Mouse (Mus musculus): ENCODE measurements around the gene Rictor. TPM values are rescaled to one million over a fixed set of nuclear protein-coding genes. Genes with fewer than 3 reads are reported as not detected.

Rictor gene
- polyA plus RNA-seq, 1 experiment, result 24.4 TPM

DNA sequence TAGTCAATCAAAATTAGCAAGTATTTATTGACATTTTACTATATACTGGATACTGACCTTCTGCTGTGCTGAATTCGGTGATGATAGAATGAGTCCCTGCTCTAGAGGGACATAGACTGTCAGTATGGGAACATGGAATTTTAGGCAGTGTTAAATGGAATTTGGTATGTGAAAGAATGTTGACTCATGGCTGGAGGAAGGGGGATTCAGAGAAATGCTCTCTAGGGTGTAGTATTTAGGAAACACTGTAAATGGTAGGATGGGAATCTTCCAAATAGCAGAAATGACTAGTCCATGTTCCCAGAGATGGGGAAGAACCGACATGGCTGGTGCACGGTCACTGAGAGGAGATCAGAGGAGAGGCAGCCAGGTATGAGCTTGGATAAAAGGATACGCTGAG, 13.6 kb downstream of the Rictor start:
- TF ChIP-seq POLR2A (IDR thresholded peaks at IDR 0.05; ENCODE audit: borderline replicate concordance, insufficient read depth, low read length) (no peak), CTCF (IDR thresholded peaks at IDR 0.05; ENCODE audit: borderline replicate concordance, insufficient read depth, low read depth, low read length) (no peak)
- Histone ChIP-seq H3K27me3 (ENCODE audit: control insufficient read depth, insufficient read depth, low read length) (no peaks in the 10 kb centered on the region), H3K4me1 (ENCODE audit: control insufficient read depth, insufficient read depth, low read length) (peaks cover 7% of the 10 kb centered on the region), H3K4me3 (replicated peaks; ENCODE audit: insufficient read depth, low read depth, low read length) (no peak overlapping the region), H3K27ac (ENCODE audit: insufficient read depth, low read length) (no peak overlapping the region)
- 57% methylated on average over 4 of the region's 4 CpGs for WGBS
- no peak for DNase-seq

DNA sequence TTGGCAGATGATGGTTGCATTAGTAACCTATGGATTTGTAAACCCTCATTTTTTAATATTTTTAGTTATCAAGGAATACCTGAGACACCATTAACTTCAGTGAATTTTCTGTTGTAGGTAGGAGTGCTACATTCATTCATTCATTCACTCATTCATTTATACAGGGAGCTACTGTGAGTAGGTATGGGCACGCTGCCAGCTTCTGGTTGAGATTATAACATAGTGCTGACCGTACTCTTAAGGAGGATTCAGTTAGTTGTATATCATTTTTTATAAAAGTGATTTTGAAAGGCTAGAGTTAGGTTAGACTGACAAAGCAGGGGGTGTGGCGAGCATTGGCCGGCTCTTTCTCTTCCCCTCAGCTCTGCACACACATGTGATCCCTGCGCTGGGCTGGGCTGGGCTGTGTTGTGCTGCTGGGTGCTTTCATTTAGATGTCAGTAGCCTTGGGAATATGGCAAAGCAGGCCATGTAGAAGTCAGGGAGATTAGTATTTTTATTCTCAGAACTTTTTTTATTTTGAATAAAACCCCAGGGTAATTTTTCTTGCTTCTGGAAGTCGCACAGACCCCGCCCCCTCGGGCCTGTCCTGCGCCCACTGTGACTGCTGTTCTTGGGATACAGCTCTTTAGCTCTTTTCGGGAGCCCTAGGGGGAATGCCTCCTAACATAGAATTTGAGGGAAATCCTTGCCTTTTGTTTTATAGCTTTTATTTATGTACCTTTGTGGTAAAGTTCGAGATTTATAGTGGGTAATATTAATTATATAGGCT, 14.4 kb downstream of the Rictor start:
- H3K27ac ChIP-seq (ENCODE audit: insufficient read depth, low read length), result no peak overlapping the region
- H3K27me3 ChIP-seq (ENCODE audit: control insufficient read depth, insufficient read depth, low read length), result no peaks in the 10 kb centered on the region
- H3K4me3 ChIP-seq (replicated peaks; ENCODE audit: insufficient read depth, low read depth, low read length), result no peak overlapping the region
- TF ChIP-seq POLR2A (IDR thresholded peaks at IDR 0.05; ENCODE audit: borderline replicate concordance, insufficient read depth, low read length), result no peak
- no peak for TF ChIP-seq CTCF (IDR thresholded peaks at IDR 0.05; ENCODE audit: borderline replicate concordance, insufficient read depth, low read depth, low read length)
- H3K4me1 ChIP-seq (ENCODE audit: control insufficient read depth, insufficient read depth, low read length), result peaks cover 7% of the 10 kb centered on the region
- no peak for DNase-seq
- WGBS, result 82% methylated on average over 11 of the region's 11 CpGs

GRCm38 (mm10) chr15:6723338-6723737, 15.2 kb downstream of the Rictor start:
- Histone ChIP-seq H3K4me3 (replicated peaks; ENCODE audit: insufficient read depth, low read depth, low read length) (no peak overlapping the region), H3K4me1 (ENCODE audit: control insufficient read depth, insufficient read depth, low read length) (peaks cover 7% of the 10 kb centered on the region), H3K27me3 (ENCODE audit: control insufficient read depth, insufficient read depth, low read length) (no peaks in the 10 kb centered on the region), H3K27ac (ENCODE audit: insufficient read depth, low read length) (no peak overlapping the region)
- no peak for DNase-seq
- no peak for TF ChIP-seq CTCF (IDR thresholded peaks at IDR 0.05; ENCODE audit: borderline replicate concordance, insufficient read depth, low read depth, low read length)
- no peak for TF ChIP-seq POLR2A (IDR thresholded peaks at IDR 0.05; ENCODE audit: borderline replicate concordance, insufficient read depth, low read length)

GRCm38 (mm10) chr15:6724442-6724841, 16.3 kb downstream of the Rictor start:
- WGBS, result 94% methylated on average over 1 of the region's 1 CpGs
- Histone ChIP-seq H3K4me1 (ENCODE audit: control insufficient read depth, insufficient read depth, low read length) (peaks cover 7% of the 10 kb centered on the region), H3K27me3 (ENCODE audit: control insufficient read depth, insufficient read depth, low read length) (no peaks in the 10 kb centered on the region), H3K27ac (ENCODE audit: insufficient read depth, low read length) (no peak overlapping the region), H3K4me3 (replicated peaks; ENCODE audit: insufficient read depth, low read depth, low read length) (no peak overlapping the region)
- TF ChIP-seq CTCF (IDR thresholded peaks at IDR 0.05; ENCODE audit: borderline replicate concordance, insufficient read depth, low read depth, low read length) (no peak), POLR2A (IDR thresholded peaks at IDR 0.05; ENCODE audit: borderline replicate concordance, insufficient read depth, low read length) (no peak)
- no peak for DNase-seq

- 82% methylated on average over 5 of the region's 5 CpGs for WGBS
- DNase-seq, result no peak
- TF ChIP-seq POLR2A (IDR thresholded peaks at IDR 0.05; ENCODE audit: borderline replicate concordance, insufficient read depth, low read length), result no peak
- TF ChIP-seq CTCF (IDR thresholded peaks at IDR 0.05; ENCODE audit: borderline replicate concordance, insufficient read depth, low read depth, low read length), result no peak
- no peak overlapping the region for H3K27ac ChIP-seq (ENCODE audit: insufficient read depth, low read length)
- no peak overlapping the region for H3K4me3 ChIP-seq (replicated peaks; ENCODE audit: insufficient read depth, low read depth, low read length)
- peaks cover 7% of the 10 kb centered on the region for H3K4me1 ChIP-seq (ENCODE audit: control insufficient read depth, insufficient read depth, low read length)
- H3K27me3 ChIP-seq (ENCODE audit: control insufficient read depth, insufficient read depth, low read length), result no peaks in the 10 kb centered on the region
Measured at GRCm38 (mm10) chr15:6726130-6726808, 18.1 kb downstream of the Rictor start.

DNA sequence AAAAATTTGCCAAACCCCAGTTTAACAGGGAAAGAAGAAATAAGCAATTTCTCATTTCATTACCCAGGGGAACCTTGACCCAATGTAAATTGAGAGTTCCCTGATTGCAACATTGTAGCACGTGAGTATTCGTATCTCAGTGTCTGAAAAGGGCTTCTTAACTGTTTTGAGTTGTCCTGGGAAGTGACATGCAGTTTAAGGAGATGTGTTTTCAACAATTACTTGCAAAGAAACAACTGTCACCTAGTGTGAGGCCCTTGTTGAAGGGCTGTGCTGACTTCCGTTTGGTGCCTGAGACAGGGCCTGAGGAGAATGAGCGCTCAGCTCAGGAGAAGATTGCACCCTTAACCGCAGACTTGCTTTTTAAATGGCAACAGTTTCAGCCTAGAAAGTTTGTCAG, 24.9 kb downstream of the Rictor start:
- DNase-seq, result no peak
- Histone ChIP-seq H3K4me1 (ENCODE audit: control insufficient read depth, insufficient read depth, low read length) (no peaks in the 10 kb centered on the region), H3K27ac (ENCODE audit: insufficient read depth, low read length) (no peak overlapping the region), H3K4me3 (replicated peaks; ENCODE audit: insufficient read depth, low read depth, low read length) (no peak overlapping the region), H3K27me3 (ENCODE audit: control insufficient read depth, insufficient read depth, low read length) (no peaks in the 10 kb centered on the region)
- TF ChIP-seq CTCF (IDR thresholded peaks at IDR 0.05; ENCODE audit: borderline replicate concordance, insufficient read depth, low read depth, low read length) (no peak), POLR2A (IDR thresholded peaks at IDR 0.05; ENCODE audit: borderline replicate concordance, insufficient read depth, low read length) (no peak)
- 88% methylated on average over 5 of the region's 5 CpGs for WGBS

DNA sequence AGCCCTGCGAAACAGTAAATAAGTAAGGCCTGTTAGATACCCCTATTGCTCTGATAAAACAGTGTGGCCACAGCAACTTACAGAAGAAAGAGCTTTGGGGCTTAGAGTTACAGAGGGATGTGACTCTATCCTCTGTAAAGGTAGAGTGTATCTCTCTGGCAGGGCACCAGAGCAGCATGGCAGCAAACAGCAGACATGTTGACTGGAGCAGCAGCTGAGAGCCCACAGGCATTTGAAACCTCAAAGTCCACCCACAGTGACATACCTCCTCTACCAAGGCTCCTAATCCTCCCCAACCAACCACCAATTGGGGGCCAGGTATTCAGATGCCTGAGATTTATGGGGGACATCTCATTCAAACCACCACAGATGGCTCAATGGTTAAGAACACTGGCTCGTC, 31.0 kb downstream of the Rictor start:
- TF ChIP-seq POLR2A (IDR thresholded peaks at IDR 0.05; ENCODE audit: borderline replicate concordance, insufficient read depth, low read length), result no peak
- DNase-seq, result no peak
- Histone ChIP-seq H3K27ac (ENCODE audit: insufficient read depth, low read length) (no peak overlapping the region), H3K27me3 (ENCODE audit: control insufficient read depth, insufficient read depth, low read length) (no peaks in the 10 kb centered on the region), H3K4me3 (replicated peaks; ENCODE audit: insufficient read depth, low read depth, low read length) (no peak overlapping the region), H3K4me1 (ENCODE audit: control insufficient read depth, insufficient read depth, low read length) (no peaks in the 10 kb centered on the region)
- WGBS, result 93% methylated on average over 2 of the region's 2 CpGs
